Mouse (Mus musculus): ENCODE measurements around the gene Hoxc9.

DNA sequence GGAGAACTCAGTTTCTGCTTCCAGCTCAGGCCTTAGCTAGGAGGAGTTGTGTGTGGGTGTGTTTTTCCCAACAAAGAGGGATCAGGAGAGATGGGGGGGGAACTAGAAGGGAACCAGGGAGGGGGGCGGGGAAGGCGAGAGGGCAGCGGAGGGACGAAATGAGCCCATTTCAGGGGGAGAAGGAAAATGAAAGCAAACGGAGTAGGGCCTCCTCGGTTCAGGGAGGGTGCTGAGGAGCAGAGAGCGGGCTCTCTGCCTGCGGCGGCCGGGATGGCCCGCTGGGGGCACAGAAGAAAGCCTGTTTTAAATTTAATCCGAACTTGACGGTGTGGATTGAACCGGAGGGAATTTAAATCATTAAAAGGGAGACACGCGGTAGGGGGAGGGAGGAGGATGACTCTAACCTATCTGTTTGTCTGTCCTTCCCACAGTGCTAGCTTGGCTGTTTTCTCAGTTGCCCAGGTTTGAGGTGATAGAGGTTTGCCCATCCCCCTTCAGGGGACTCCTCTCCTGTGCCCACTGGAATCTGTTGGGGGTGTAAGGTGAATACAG, 1.3 kb downstream of the Hoxc9 start:
- TF ChIP-seq CTCF (conservative IDR thresholded peaks at IDR 0.05; ENCODE audit: low read length) (no peak), NANOG (IDR thresholded peaks at IDR 0.05; ENCODE audit: borderline replicate concordance, low read length) (no peak)

Measured in E14TG2a.4 (cell line).